Mouse (Mus musculus) G1E (cell line): ENCODE results near the gene Hspb2.

ENCODE experiments used
- CTCF ChIP-seq: IDR thresholded peaks from 2 replicates; pipeline ENCODE4 v1.5.1; 2012; ENCODE audit warnings: low read depth, low read length, inconsistent platforms, mixed read lengths
- TAL1 ChIP-seq: conservative IDR thresholded peaks from 2 replicates; pipeline ENCODE4 v1.6.1; 2012; ENCODE audit warnings: low read depth, low read length, inconsistent platforms, mixed read lengths

GRCm38 (mm10) chr9:50723406-50723805 lies 28.7 kb downstream of the Hspb2 start:
- no peak for TF ChIP-seq CTCF
- no peak for TF ChIP-seq TAL1
